Mouse (Mus musculus) telencephalon, adult 2 months (tissue): ENCODE results near the gene Acer3.
A peak's percentile ranks its signal among the peaks of the same experiment; 100 is the strongest.

ENCODE experiments used
- DNase-seq: peaks from one replicate; pipeline ENCODE4 v3.0.0-alpha.2; 2011; ENCODE audit warnings: low read depth, low spot score

The Acer3 gene

GRCm38 (mm10) chr7:98333507-98333906 lies 12.5 kb upstream of the Acer3 start:
- no peak for DNase-seq

- DNase-seq: no peak
These were observed 11.8 kb upstream of the Acer3 start for GRCm38 (mm10) chr7:98332678-98333397.

- DNase-seq: no peak
These were observed 10.9 kb upstream of the Acer3 start for GRCm38 (mm10) chr7:98331932-98332331.

DNA sequence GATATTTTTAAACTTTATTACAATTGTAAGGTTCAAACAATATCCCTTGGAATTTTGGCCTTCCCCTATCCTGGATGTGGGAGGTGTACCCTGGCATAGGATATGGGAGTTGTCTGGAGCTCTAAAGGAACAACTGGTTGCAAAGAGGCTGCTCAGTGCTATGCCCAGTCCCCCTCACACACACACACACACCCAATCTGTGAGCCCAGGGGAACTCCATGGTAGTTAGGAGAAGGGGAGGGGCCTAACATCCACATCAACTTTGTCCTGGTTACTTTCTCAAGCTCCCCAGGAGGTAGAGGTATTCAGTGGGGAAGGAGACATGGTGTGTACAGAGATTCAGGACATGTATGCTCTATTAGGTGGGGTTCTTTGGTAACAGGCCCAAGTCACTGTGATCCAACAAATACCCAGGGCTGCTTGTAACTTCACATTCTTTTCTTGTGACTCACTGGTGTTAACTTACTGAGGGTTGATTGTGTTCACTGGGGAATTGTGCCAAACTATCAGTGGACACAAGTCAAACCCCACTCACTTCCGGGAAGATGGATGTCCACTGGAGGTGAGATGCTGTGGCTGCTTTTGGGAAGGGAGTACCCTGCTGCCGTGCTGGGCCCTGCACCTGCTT lies 9.5 kb upstream of the Acer3 start:
- no peak for DNase-seq

DNA sequence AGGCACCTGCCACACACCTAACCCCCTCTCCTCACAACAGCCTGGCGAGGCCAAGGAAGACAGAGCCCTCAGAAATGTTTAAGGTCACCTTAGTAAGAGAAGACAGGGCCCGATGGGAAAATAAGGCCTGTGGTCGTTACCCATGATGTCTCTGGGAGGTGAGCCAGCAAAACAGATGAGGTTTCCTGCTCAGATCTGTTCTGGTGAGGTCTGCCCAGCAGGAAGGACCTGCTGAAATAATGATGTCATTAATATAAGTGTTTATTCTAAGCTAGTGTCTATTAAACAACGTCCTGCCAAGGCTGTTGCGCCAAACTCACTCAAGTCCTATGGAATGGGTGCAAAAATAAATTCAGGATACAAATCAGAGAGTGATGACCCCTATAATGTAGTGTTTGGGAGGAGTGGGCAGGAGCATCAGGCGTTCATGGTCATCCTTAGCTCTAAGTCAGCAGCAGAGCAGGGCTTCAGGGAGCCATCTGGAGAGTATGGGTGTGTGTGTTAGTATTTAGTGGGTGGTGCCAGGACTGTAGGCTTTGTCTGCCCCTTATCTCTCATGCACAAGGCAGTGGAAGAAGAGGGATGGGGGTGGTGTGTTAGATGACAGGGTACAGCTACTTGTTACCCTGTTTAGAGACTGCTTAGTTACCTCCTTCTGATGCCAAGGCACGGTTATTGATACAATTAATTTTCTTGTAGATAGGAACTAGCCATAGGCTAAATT lies 8.8 kb upstream of the Acer3 start:
- DNase-seq: no peak

DNA sequence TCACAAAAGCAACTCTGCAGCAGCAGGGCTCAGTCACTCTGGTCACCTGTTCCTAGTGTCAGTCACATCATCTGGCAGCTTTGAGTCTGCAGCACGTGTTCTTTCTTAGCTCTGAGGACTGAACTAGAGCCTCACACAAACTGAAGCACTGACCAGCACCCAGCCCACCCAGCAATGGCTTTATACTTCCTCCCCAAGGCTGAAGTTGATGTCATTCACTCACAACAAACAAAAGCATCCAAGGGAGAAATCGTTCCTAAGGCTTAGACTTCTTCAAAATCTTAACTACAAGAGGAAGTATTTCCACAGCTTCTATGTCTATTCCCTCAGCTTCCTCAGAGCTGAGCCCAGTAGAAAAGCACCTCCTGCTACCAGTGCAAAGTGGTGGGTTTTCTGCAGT lies 7.3 kb upstream of the Acer3 start:
- no peak for DNase-seq

- no peak for DNase-seq
These were observed 5.0 kb upstream of the Acer3 start for GRCm38 (mm10) chr7:98326051-98326450.

DNA sequence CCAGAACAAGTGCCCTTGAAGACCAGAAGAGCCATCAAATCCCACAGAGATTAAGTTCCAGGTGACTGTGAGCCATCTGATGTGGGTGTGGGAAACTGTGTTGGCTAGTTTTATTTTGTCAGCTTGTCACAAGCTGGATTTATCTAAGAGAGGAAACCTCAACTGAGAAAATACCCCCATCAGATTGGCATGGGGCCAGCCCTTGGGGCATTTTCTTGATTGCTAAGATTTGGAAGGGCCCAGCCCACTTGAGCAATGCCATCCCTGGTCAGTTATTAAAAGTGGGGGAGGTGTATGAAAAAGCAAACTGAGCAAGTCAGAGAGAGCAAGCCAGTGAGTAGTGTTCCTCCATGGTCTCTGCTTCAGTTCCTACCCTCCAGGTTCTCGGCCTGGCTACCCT lies 3.2 kb upstream of the Acer3 start:
- no peak for DNase-seq

- no peak for DNase-seq
These were observed 2.4 kb upstream of the Acer3 start for GRCm38 (mm10) chr7:98323288-98324019.

DNA sequence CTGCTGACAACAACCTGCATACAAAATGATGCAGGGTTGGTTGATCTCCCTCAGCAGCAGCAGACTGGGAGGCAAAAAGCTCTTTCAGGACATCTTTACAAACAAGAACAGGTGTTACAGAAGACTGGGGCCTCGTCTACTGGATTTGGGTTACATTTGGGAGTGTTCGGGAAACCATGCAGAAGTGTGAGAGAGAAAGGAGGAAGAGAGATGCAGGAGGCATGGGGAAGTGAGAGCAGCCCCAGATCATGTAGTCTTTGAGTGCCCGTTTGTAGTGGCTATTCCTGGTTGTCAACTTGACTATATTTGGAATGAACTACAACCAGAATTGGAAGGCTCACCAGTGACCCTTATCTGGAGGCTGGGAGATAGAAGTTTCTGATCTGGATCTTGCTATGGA lies 1.4 kb upstream of the Acer3 start:
- DNase-seq: no peak

DNA sequence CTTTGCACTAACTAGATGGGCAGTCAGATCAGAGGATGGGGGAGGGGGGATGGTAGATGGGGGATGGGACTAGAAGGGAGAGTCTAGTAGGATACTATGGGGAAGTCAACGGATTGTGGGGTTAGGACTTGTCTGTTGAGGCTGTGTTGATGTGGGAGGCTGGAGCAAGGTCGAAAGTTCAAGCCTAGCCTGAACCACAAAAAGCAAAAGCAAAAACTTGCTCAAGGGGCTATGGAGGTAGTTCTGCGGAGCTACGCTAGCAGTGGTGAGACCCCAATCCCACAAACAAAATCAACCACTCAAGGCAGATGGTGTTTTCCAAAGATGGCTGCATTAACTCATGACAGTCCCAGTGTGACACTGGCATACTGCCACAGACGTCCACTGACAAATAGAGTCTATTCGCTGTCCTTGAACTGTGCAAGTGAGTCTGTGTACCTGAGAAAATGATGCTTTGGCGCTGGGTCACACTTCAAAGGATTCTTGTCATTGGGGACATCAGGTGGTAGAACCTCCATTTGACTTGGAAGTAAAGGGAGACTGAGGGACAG lies 927 bp downstream of the Acer3 start:
- DNase-seq: no peak

DNA sequence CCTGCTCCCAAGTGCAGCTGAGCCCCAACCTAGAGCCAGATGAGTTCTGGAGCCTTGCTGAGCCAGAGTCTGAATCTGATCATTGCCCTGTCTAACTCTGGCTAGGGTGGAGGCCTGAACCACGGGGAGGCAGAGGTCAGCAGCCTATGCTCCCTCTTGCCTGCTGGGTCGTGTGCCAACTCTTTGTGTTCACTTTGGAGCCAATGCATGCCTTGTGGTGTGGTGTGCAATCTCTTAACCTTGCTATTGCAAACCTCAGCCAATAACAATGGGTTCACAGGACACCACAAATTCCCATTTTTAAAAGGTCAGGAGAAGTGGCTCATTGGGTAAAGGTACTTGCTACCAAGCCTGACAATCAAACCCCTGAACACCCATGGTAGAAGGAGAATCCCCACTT lies 4.4 kb downstream of the Acer3 start:
- no peak for DNase-seq

DNA sequence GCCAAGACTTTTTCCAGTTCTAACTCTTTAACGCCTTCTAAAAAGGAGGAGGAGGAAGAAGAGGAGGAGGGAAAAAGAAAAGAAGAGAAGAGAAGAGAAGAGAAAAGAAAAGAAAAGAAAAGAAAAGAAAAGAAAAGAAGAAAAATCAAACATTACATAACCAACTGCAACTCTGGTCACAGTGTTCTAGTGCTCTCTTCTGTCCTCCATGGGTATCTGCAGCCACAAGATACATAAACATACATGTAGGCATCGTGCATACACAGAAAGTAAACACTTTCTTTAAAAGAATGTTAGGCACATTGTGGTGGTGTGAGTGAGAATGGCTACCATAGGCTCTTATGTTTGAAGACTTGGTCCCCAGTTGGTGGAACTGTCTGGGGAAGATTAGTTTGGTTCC lies 5.9 kb downstream of the Acer3 start:
- no peak for DNase-seq

GRCm38 (mm10) chr7:98312185-98312920 lies 8.7 kb downstream of the Acer3 start:
- no peak for DNase-seq

DNA sequence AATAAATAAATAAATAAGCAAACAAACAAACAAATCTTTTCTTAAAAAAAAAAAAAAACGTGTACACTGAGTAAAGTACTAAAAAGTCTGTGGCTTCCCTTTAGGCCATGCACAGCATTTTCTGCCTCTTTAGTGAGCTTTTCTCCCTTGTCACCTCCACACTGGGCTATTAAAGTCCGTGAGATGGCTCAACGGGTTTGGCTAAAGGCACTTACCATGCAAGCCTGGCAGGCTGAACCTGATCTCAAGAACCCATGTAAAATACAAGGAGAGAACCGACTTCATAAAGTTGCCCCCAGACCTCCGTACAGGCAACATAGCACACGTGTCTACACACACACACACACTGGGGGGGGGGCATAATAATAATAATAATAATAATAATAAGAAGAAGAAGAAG lies 10.7 kb downstream of the Acer3 start:
- DNase-seq: no peak

GRCm38 (mm10) chr7:98309219-98310030 lies 11.6 kb downstream of the Acer3 start:
- peak; percentile 76 for DNase-seq

DNA sequence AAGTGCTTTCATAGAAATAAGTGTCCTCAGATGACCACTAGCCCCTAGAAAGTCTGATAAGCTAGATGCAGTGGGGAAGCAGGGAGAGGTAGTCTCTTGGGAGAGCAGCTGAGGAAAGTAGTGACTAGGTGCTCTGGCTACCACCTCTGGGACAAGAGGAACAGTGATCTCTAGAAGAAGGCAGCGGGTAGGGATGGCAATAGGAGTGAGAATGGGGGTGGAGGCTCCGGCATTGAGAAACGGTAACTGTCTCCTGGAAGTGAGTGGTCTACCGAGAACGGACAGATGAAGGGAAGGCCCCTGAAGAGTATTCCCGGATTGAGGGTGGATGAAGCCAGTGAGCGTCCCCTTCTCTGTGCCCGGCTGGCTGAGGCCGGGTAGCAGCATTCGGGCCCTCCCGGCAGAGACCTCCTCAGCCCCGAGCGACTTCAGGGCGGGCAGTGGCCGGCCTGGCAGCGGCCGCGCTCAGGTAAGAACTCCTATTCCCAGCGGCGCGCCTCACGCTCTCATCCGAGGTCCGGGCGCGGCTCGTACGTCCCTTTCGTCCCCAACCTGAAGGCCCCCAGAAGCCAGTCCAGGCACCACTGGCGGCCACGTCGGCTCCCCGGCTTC lies 12.3 kb downstream of the Acer3 start:
- DNase-seq: no peak

DNA sequence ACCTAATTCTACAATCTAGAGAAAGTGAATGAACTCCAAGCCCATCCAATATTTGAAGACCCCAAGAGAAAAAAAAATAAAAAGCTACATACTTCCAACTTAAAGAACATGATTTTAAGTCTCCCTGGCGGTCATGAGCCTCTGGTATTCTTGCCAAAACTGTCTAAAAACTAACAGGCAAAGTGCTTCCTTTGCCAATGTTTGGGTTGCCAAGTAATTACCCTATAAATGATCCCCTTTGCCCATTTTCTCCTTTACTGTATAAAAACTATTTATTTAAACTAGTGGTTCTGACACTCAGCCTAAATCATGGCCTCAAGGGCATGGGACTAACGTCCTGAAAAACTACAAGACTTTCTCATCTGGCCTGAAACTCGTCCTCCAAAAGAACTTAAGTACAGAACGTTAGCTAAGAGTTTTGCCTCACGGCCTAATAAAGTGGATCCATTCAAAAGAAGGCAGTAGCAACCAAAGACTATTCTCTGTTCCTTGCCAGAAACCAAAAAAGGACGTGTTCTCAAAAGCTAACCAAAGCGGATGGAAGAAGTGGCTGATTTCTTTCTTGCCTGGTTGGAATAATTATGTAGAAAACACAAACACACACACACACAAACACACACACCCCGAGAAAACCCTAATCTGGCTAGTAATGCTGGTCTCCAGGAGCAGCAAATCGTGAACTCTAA lies 12.9 kb downstream of the Acer3 start:
- no peak for DNase-seq

DNA sequence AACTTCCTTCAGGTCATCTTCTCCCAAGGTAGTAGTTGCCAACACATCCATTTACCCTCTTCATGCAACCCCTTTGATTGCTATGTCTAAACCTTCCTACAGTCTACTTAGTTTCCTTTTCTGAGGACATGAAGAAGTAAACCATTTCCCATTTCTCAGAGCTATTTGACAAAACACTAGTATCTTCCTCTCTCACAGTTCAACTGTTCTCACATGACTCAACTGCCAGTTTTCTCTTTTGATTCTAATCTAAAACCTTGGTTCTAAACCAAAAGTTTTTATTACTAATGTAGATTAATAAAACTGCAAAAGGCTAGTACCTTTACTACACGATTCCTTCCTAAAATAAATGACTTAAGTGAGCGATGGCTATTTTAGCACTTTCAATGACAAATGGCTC lies 13.6 kb downstream of the Acer3 start:
- DNase-seq: no peak
